Mouse (Mus musculus) forebrain, postnatal 0 days (tissue): ENCODE measurements at regions not wholly inside any gene's neighbourhood (a gene's known extent, or its start where the extent isn't known, plus 50 kb on each side); places are given as distances from the start of the nearest gene placed in this dataset.
"Not testable (repeated sequence)": the region's sequence is repeated elsewhere in the genome, so short reads cannot be mapped to it uniquely, and the experiment has no call there.

Source experiments
- ATAC-seq: fragments of 200-750 bp; cut with Nextera tagmentation; 2 replicates; pipeline ENCODE4 v1.8.0; 2017; ENCODE audit warnings: mild to moderate bottlenecking, moderate library complexity
- DNase-seq: peaks from one replicate; pipeline ENCODE4 v3.0.0-alpha.2; 2015
- H3K27ac ChIP-seq: fragments of 300-500 bp; sonication (generic); 2 replicates; pipeline ENCODE4 v1.5.1; 2014; ENCODE audit warnings: low read depth, mild to moderate bottlenecking, antibody characterized with exemption, low read length, moderate library complexity, mixed read lengths
- H3K27me3 ChIP-seq: fragments of 300-500 bp; sonication (generic); 2 replicates; pipeline ENCODE4 v1.6.1; 2014; ENCODE audit warnings: mild to moderate bottlenecking, low read length, mixed read lengths; ENCODE audit not compliant: insufficient read depth
- H3K36me3 ChIP-seq: fragments of 300-500 bp; sonication (generic); 2 replicates; pipeline ENCODE4 v1.6.1; 2014; ENCODE audit warnings: mild to moderate bottlenecking, moderate library complexity; ENCODE audit not compliant: insufficient read depth
- H3K4me1 ChIP-seq: fragments of 300-500 bp; sonication (generic); 2 replicates; pipeline ENCODE4 v1.6.1; 2014; ENCODE audit warnings: antibody characterized with exemption; ENCODE audit not compliant: insufficient read depth
- H3K4me2 ChIP-seq: fragments of 300-500 bp; sonication (generic); 2 replicates; pipeline ENCODE4 v1.6.1; 2014; ENCODE audit warnings: low read depth, mild to moderate bottlenecking, moderate library complexity
- H3K4me3 ChIP-seq: fragments of 300-500 bp; sonication (generic); 2 replicates; pipeline ENCODE4 v1.5.1; 2014; ENCODE audit warnings: low read depth, low read length, mixed read lengths
- H3K9ac ChIP-seq: fragments of 300-500 bp; sonication (generic); 2 replicates; pipeline ENCODE4 v1.6.1; 2014; ENCODE audit warnings: mild to moderate bottlenecking
- H3K9me3 ChIP-seq: fragments of 300-500 bp; sonication (generic); 2 replicates; pipeline ENCODE4 v1.6.1; 2016; ENCODE audit warnings: low read length
- CTCF ChIP-seq: sonication (generic); IDR thresholded peaks from 2 replicates; pipeline ENCODE4 v1.5.1; 2016; ENCODE audit warnings: antibody characterized with exemption, control low read depth, low read depth
- WGBS: fragments of 180-500 bp; shearing (Covaris S2); extraction: QIAGEN DNeasy Blood & Tissue Kit; methylation state at CpG from one replicate; pipeline ENCODE4 v1.1.7; 2014; 5-methylcytosine and 5-hydroxymethylcytosine counted together

GRCm38 (mm10) chr14:53516623-53517238 lies 737.2 kb downstream of the Dad1 start:
- not testable (repeated sequence) for H3K9me3 ChIP-seq, H3K4me2 ChIP-seq, H3K36me3 ChIP-seq, H3K9ac ChIP-seq, H3K27me3 ChIP-seq, H3K27ac ChIP-seq, DNase-seq, H3K4me3 ChIP-seq, ATAC-seq, H3K4me1 ChIP-seq
- no CpG with 5 or more reads among the region's 10 CpGs for WGBS

GRCm38 (mm10) chr14:53505389-53505788 lies 748.5 kb downstream of the Dad1 start:
- H3K9me3 ChIP-seq, H3K27me3 ChIP-seq, H3K4me2 ChIP-seq, H3K4me1 ChIP-seq, H3K4me3 ChIP-seq, H3K27ac ChIP-seq, H3K36me3 ChIP-seq, H3K9ac ChIP-seq: not testable (repeated sequence)
- peak; percentile 64 for TF ChIP-seq CTCF
- WGBS = 51% methylated on average over 1 of the region's 2 CpGs
- ATAC-seq (peak; percentile 83), DNase-seq (peak; percentile 71)

- 92% methylated on average over 6 of the region's 9 CpGs for WGBS
- not testable (repeated sequence) for H3K9me3 ChIP-seq, H3K27ac ChIP-seq, H3K4me2 ChIP-seq, H3K4me3 ChIP-seq, H3K27me3 ChIP-seq, H3K36me3 ChIP-seq, H3K9ac ChIP-seq, ATAC-seq, DNase-seq, H3K4me1 ChIP-seq
These were observed 765.5 kb downstream of the Dad1 start for GRCm38 (mm10) chr14:53488383-53488782.

- not testable (repeated sequence) for H3K27me3 ChIP-seq, H3K27ac ChIP-seq, H3K4me3 ChIP-seq, H3K9ac ChIP-seq, H3K9me3 ChIP-seq, DNase-seq, H3K36me3 ChIP-seq, H3K4me2 ChIP-seq, ATAC-seq, H3K4me1 ChIP-seq
- 26% methylated on average over 5 of the region's 5 CpGs for WGBS
These were observed 766.3 kb downstream of the Dad1 start for GRCm38 (mm10) chr14:53487611-53488010.

- not testable (repeated sequence) for H3K27ac ChIP-seq, H3K4me2 ChIP-seq, H3K27me3 ChIP-seq, H3K4me3 ChIP-seq, H3K4me1 ChIP-seq, H3K9me3 ChIP-seq, ATAC-seq, H3K9ac ChIP-seq, DNase-seq, H3K36me3 ChIP-seq
- WGBS = 91% methylated on average over 7 of the region's 7 CpGs
These were observed 779.7 kb downstream of the Dad1 start for GRCm38 (mm10) chr14:53474170-53474569.

- not testable (repeated sequence) for H3K9me3 ChIP-seq, H3K4me3 ChIP-seq, ATAC-seq, H3K9ac ChIP-seq, H3K36me3 ChIP-seq, H3K27ac ChIP-seq, H3K4me2 ChIP-seq, H3K27me3 ChIP-seq, DNase-seq, H3K4me1 ChIP-seq
These were observed 793.1 kb downstream of the Dad1 start for GRCm38 (mm10) chr14:53460790-53461189.

- no peak overlapping the region for H3K27ac ChIP-seq
- no peaks in the 10 kb centered on the region for H3K9me3 ChIP-seq
- 98% methylated on average over 1 of the region's 1 CpGs for WGBS
- H3K4me2 ChIP-seq = no peak overlapping the region
- H3K4me1 ChIP-seq = no peaks in the 10 kb centered on the region
- no peaks in the 10 kb centered on the region for H3K36me3 ChIP-seq
- H3K4me3 ChIP-seq = no peak overlapping the region
- ATAC-seq (no peak), DNase-seq (no peak)
- no peaks in the 10 kb centered on the region for H3K27me3 ChIP-seq
- no peak overlapping the region for H3K9ac ChIP-seq
- no peak for TF ChIP-seq CTCF
These were observed 799.9 kb downstream of the Dad1 start for GRCm38 (mm10) chr14:53454001-53454400.

- H3K27ac ChIP-seq, DNase-seq, H3K36me3 ChIP-seq, H3K27me3 ChIP-seq, H3K4me2 ChIP-seq, H3K9me3 ChIP-seq, H3K9ac ChIP-seq, ATAC-seq, H3K4me3 ChIP-seq, H3K4me1 ChIP-seq: not testable (repeated sequence)
These were observed 814.3 kb downstream of the Dad1 start for GRCm38 (mm10) chr14:53439643-53440042.

GRCm38 (mm10) chr14:53430130-53430529 lies 823.8 kb downstream of the Dad1 start:
- not testable (repeated sequence) for H3K4me1 ChIP-seq, H3K36me3 ChIP-seq, H3K9ac ChIP-seq, H3K4me2 ChIP-seq, H3K27ac ChIP-seq, H3K9me3 ChIP-seq, H3K4me3 ChIP-seq, ATAC-seq, DNase-seq, H3K27me3 ChIP-seq
- WGBS = 89% methylated on average over 2 of the region's 3 CpGs

- not testable (repeated sequence) for ATAC-seq, H3K27me3 ChIP-seq, H3K9ac ChIP-seq, H3K36me3 ChIP-seq, DNase-seq, H3K27ac ChIP-seq, H3K4me2 ChIP-seq, H3K4me3 ChIP-seq, H3K4me1 ChIP-seq, H3K9me3 ChIP-seq
- 85% methylated on average over 1 of the region's 1 CpGs for WGBS
These were observed 825.5 kb downstream of the Dad1 start for GRCm38 (mm10) chr14:53428447-53428846.

GRCm38 (mm10) chr14:53427636-53428035 lies 826.3 kb downstream of the Dad1 start:
- H3K9ac ChIP-seq, H3K9me3 ChIP-seq, DNase-seq, H3K4me3 ChIP-seq, H3K36me3 ChIP-seq, H3K27ac ChIP-seq, H3K4me2 ChIP-seq, ATAC-seq, H3K4me1 ChIP-seq, H3K27me3 ChIP-seq: not testable (repeated sequence)
- WGBS = 79% methylated on average over 10 of the region's 10 CpGs
